Mouse (Mus musculus) testis, postnatal 14 days (tissue): ENCODE data around the gene Tle3.

Experiments used
- DNase-seq: peaks from one replicate; pipeline ENCODE4 v3.0.0; 2021; ENCODE audit warnings: low spot score

The Tle3 gene

GRCm38 (mm10) chr9:61377706-61378479, 5.7 kb downstream of the Tle3 start:
- DNase-seq, result no peak

GRCm38 (mm10) chr9:61378516-61378915, 6.3 kb downstream of the Tle3 start:
- no peak for DNase-seq

GRCm38 (mm10) chr9:61379016-61379634, 7.0 kb downstream of the Tle3 start:
- no peak for DNase-seq

- no peak for DNase-seq
These were observed 8.3 kb downstream of the Tle3 start for GRCm38 (mm10) chr9:61380258-61381062.

DNA sequence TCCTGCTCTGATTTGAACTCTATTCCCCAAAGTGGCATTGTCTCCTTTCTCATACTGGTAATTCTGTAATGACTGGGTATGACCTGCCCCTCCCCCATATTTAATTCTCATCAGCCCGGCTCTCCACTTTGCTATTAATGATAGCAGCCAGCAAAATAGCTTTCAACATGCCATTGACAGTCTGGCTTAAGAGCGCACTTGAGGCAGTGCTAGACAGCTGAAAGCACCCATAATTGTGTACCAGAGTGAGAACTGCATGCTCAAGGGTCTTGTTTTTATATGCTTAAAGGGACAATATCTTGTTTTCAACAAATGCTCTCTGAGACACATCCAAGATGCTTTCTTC, 8.9 kb downstream of the Tle3 start:
- DNase-seq, result no peak

DNA sequence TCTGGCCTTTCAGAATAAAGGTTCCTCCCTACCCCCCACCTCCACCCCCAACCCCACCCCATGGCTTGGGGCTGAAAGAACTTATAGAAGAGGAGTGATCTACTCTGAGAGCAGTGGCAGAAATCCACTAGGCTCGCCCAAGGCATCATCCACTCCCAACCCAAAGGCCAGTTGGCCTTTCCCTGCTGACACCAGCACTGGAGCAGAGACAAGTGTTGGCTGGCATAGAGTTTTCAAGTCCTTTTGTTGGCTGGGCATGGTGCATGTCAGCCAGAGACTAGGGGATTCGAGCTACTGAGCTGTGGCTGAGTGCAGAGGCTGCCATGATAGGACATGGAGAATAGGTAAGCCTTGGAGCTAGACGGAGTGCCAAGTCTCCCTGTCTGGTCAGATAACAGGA, 9.3 kb downstream of the Tle3 start:
- no peak for DNase-seq

GRCm38 (mm10) chr9:61382595-61383186, 10.5 kb downstream of the Tle3 start:
- no peak for DNase-seq

GRCm38 (mm10) chr9:61384101-61384500, 11.9 kb downstream of the Tle3 start:
- DNase-seq, result no peak

DNA sequence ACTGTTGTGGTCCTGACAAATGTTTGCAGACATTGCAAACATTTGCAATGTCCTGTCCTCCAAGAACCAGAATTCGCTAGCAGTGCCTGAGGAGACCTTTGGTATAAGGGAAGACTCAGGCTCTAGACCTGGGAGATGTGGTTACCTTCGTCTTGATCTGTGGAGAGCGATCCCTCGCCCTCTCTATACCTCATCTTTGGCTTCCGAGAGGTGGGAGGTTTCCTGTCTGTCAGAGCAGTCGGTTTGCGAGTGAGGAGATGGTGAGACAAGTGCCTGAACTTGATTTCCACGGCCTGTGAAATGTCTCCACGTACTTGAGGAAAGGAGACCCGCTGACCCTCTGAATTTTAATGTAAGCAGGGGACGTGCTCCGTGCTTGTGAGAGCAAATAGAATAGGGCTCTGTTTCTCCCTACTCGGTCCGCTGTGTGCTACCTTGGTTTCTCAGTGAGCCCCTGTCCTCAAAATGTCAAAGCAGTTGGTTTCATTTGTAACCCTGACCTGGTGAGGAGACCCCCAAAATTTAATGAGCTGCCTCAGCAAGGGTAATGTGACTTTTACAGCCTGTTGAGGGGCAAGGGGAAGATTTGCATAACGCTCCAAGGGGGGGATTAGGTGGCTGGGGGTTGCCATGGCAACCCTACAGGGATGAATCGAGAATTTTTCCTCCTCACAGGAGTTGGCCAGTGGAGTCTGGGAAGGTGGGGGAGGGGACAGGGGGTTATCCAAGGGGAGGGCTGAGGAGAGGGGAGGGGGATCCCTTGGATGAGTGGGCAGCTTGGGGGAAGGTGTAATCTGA, 12.7 kb downstream of the Tle3 start:
- DNase-seq, result no peak

- DNase-seq, result no peak
These were observed 13.6 kb downstream of the Tle3 start for GRCm38 (mm10) chr9:61385753-61386152.

DNA sequence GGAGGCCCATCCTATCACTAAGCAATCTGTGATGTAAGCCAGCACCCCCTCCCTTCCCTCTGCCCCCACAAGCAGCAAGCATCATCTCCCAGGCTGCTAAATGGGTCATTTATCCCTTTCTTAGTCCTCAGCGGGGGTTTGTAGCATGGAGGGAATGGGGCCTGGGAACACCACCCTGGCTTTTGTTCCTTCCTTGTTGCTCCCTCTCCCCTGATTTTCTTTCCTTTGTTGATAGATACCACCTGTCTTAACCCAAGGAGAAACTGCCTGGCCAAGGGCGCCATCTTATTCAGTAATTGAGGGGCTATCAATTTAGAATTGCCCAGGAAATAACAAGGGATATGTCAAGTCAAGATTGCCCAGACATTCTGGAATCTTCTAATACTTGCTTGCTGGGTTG, 14.1 kb downstream of the Tle3 start:
- DNase-seq, result no peak

DNA sequence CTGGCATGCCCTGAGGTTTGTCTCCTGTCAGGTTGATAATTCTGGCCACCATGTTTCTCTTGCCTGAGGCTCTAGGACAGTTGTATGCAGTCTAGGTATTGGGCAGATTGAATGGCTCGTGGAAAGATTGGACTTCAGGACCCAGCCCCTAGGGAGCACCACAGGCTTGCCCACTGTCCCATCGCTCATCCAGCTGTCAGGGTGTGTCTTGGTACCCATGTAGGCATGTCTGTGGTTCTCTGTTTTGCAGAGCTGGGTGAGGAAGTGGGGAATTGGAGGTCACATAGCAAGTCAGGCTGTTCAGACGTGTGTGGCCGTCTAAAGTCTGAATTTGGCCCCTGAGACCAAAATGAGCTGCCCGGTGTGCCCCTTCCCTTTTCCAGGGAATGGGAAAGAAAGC, 15.6 kb downstream of the Tle3 start:
- no peak for DNase-seq

DNA sequence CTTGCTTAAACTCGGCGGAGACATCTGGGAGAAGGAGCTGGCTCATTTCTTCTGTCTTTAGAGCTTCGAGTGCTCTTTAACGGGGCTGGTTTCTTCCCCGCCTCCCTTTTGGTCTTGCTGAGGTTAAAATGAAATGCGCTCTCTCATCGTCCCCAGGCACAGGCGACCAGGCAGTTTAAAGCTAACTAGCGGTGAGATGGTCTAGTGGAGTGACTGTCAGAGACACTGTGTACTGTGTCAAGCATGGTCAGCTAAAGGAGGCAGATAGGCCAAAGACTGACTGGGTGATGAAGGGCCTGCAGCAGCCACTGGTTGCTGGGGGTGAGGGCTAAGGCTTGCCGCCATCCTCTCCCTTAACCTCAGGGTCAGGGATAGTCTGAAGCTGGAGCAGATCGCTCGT, 16.0 kb downstream of the Tle3 start:
- DNase-seq, result no peak

DNA sequence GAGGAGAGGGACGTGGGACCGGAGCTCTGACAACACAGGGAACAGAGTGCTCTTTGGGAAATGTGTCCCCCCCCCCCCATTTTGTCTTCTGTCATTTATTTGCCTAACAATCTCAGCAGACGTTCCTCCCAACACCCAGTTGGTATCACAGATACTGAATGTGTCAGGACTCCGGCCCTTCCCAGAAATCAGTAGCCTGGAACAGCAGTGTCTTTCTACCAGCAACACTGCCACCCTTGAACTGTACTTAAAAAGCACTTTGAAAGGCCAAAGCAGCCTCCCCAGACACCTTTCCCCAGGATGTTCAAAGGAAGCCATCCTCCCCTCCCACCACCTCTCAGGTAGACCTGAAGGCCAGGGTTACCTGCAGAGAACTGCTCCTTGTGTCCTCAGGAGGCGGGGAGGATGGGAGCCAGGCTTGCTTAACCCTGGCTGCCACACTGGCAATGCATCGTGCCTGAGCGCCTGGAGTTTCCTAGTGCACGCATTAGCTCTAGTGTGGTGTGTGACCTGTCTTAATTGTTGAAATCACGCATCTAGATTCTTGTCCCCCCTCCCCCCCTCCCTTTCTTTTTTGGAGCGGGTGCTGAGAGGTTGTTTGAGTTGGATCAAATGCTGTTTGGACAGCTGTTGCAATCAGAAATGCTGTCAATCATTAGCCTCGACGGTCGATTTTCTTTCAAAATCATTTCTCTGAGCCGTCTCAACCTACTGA, 16.7 kb downstream of the Tle3 start:
- no peak for DNase-seq

DNA sequence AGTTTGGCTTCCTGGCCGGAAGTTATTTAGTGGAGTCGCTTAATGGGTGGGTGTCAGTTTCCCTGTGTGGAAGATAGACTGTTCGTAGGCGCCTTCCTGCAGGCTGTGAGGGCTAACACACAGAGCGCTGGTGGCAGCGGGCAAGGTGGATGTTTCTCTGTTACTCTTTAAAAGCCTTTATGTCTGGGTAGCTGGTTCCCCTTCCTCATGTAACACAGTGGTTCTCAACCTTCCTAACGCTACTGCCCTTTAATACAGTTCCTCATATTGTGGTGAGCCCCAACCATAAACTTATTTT, 17.2 kb downstream of the Tle3 start:
- DNase-seq, result no peak

- DNase-seq, result no peak
These were observed 19.6 kb downstream of the Tle3 start for GRCm38 (mm10) chr9:61391570-61392337.

- DNase-seq, result no peak
These were observed 20.1 kb downstream of the Tle3 start for GRCm38 (mm10) chr9:61392338-61392620.

DNA sequence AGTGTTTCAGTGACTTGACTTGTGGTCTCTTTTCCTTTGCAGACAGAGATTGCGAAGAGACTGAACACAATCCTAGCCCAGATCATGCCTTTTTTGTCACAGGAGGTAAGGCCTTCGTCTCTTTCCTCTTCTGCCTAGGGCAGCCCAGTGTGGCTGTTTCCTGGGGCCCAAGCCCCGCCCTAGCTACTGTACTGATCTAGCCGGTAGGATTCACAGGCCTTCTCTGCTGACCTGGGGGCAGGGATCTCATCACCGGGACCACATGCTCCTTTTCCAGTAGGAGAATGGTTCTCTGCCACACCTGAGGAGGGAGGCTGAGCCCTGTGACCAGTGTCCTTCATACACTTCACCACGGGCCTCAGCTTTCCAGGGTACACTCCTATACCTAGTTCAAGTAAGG, 21.0 kb downstream of the Tle3 start:
- no peak for DNase-seq

- DNase-seq, result no peak
These were observed 21.7 kb downstream of the Tle3 start for GRCm38 (mm10) chr9:61393847-61394246.

DNA sequence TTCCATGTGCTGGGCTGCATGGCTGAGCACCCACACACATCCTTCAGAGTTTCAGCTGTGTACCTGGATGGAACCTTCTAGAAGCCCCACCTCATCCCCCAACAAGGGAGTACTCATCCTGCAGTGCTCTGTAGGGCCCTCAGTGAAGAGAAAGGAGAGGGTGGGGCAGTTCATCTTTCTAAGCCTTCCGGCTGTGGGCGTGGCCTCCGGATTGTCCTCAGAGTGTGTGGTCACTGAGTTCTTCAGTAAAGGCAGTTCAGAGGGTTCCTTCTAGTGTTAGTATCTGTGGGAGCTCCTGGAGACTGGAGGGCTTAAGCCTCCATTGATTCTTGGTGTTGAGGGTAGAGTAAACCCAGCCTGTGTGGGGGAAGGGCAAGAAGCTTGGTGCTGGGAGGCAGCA, 22.9 kb downstream of the Tle3 start:
- no peak for DNase-seq

DNA sequence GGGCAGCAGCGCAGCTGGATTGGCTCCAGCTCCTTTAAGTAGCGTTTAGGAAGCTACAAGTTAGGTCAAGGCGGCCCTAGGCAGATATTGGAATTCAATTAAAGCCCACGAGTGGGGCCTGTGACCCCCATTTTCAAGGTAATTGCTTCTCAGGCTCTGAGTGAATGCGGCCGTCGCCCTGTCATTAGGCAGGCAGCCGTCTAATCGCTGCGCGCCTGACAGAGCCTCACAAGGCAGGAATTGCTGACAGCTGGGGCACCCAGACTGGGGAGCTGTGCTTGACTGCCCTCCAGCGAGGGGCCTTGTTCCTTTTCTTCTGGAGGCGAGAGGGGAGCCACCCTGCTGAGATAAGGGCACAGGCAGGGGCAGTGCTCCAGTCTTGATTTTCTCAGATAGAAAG, 24.3 kb downstream of the Tle3 start:
- DNase-seq, result no peak
